Mouse (Mus musculus) lung, postnatal 25 days (tissue): ENCODE data around the gene Ddah2.

Source experiments
- DNase-seq: peaks from one replicate; pipeline ENCODE4 v3.0.0; 2022; ENCODE audit warnings: low spot score

The Ddah2 gene

GRCm38 (mm10) chr17:35104079-35104478 is 45.2 kb downstream of the Ddah2 start:
- DNase-seq, result no peak

- no peak for DNase-seq
Observed at GRCm38 (mm10) chr17:35104754-35105153, 45.9 kb downstream of the Ddah2 start.

- peak; percentile 41 for DNase-seq
Observed at GRCm38 (mm10) chr17:35105740-35106389, 47.0 kb downstream of the Ddah2 start.

GRCm38 (mm10) chr17:35106522-35106921 is 47.7 kb downstream of the Ddah2 start:
- DNase-seq, result no peak

GRCm38 (mm10) chr17:35108097-35108496 is 49.3 kb downstream of the Ddah2 start, which contains the start of gene Ly6g5c:
TSS of gene Ly6g5c (plus strand) at chr17:35108279.
- DNase-seq, result no peak
